ENCODE assay signal across 8 mouse cellular contexts in genomic region chr13:59584481-59584880, GRCm38 (mm10). TPM values are rescaled to one million over a fixed set of nuclear protein-coding genes. Genes with fewer than 3 reads are reported as not detected.
DNase-seq lines count a peak whose midpoint lies in the region; ATAC-seq lines count a peak whose summit lies in the region.

No protein-coding gene starts in this region.

- DNase-seq in NIH3T3 (ENCODE audit: low read depth) = peak; percentile 20
- peak; percentile 63 to 68 for DNase-seq in cerebellum, postnatal 25 days
- DNase-seq in frontal cortex, postnatal 14 days (ENCODE audit: low spot score in 2 of 2) = peak; percentile 15 to 22
- DNase-seq in layer of hippocampus, postnatal 25 days (ENCODE audit: extremely low spot score in 1 of 2, low spot score in 1 of 2) = peak; percentile 24 to 28
- DNase-seq in lung, postnatal 10 days = peak; percentile 40
- DNase-seq in ovary, postnatal 36 days (ENCODE audit: low spot score) = peak; percentile 52
- DNase-seq in thymus, postnatal 4 days = peak; percentile 66

- H3K27me3 ChIP-seq in hindbrain, embryonic 12.5 days = no peaks in the 10 kb centered on the region

- peak overlapping the region; percentile 58 for H3K27ac ChIP-seq in hindbrain, embryonic 12.5 days

- 3% methylated on average over 9 of the region's 9 CpGs for WGBS in hindbrain, embryonic 12.5 days

- H3K4me3 ChIP-seq in hindbrain, embryonic 12.5 days = peak overlapping the region; percentile 94

- peak; percentile 70 for ATAC-seq in hindbrain, embryonic 12.5 days (ENCODE audit: low FRiP score)

- peaks cover 13% of the 10 kb centered on the region for H3K36me3 ChIP-seq in hindbrain, embryonic 12.5 days

- peaks cover 20% of the 10 kb centered on the region for H3K4me1 ChIP-seq in hindbrain, embryonic 12.5 days

- H3K9ac ChIP-seq in hindbrain, embryonic 12.5 days = peak overlapping the region; percentile 69

- H3K4me2 ChIP-seq in hindbrain, embryonic 12.5 days (replicated peaks) = peak overlapping the region; percentile 73

- no peaks in the 10 kb centered on the region for H3K9me3 ChIP-seq in hindbrain, embryonic 12.5 days (replicated peaks)

RNA-seq across cellular contexts. Expression of gene Agtpbp1, which starts 0.5 kb away (rescaled TPM):
- 34.2 and 40.8 TPM in 2 replicates for polyA plus RNA-seq in hindbrain, embryonic 12.5 days (2016; fragmentation: Nextera tagmentation; extraction: Ambion mirVana)
- total RNA-seq in layer of hippocampus, postnatal 25 days (2021) = 100 to 1,000 TPM; 351 to 374 TPM

RNA-seq across cellular contexts. Expression of gene Naa35, which starts 0.6 kb away (rescaled TPM):
- polyA plus RNA-seq in hindbrain, embryonic 12.5 days (2016; fragmentation: Nextera tagmentation; extraction: Ambion mirVana) = 108 and 143 TPM in 2 replicates
- total RNA-seq in layer of hippocampus, postnatal 25 days (2021) = 100 to 1,000 TPM in 1 of 2 experiments, 10 to 100 TPM in 1; 99.1 to 103 TPM

Comparison
In these comparisons a context has a peak if more than half of its experiments do, and no peak if none do; other contexts are left out.
1. Peak in every context shown above with its lines: DNase-seq, ATAC-seq, H3K4me3 ChIP-seq and H3K27ac ChIP-seq.